Mouse (Mus musculus): ENCODE results near the gene Ston2. TPM values are rescaled to one million over a fixed set of nuclear protein-coding genes. Genes with fewer than 3 reads are reported as not detected.

Ston2 gene
- total RNA-seq, 2 experiments from 2014 or later = 33.4 to 34.7 TPM

GRCm38 (mm10) chr12:91645361-91646123 is 142.6 kb downstream of the Ston2 start:
- no peak overlapping the region for H3K27ac ChIP-seq
- DNase-seq (ENCODE audit: low spot score in 2 of 2) = no peak
- TF ChIP-seq CTCF (conservative IDR thresholded peaks at IDR 0.05) = no peak
- no peak overlapping the region for H3K4me3 ChIP-seq

- TF ChIP-seq CTCF (conservative IDR thresholded peaks at IDR 0.05) = no peak
- H3K27ac ChIP-seq = no peak overlapping the region
- no peak overlapping the region for H3K4me3 ChIP-seq
- DNase-seq (ENCODE audit: low spot score in 2 of 2) = no peak
Observed at GRCm38 (mm10) chr12:91643221-91643620, 145.0 kb downstream of the Ston2 start.

- H3K4me3 ChIP-seq = no peak overlapping the region
- H3K27ac ChIP-seq = peak overlapping the region; percentile 51; the same call in 1 of the 2 replicates
- DNase-seq (ENCODE audit: low spot score in 2 of 2) = no peak
- no peak for TF ChIP-seq CTCF (conservative IDR thresholded peaks at IDR 0.05)
Observed at GRCm38 (mm10) chr12:91642426-91643093, 145.6 kb downstream of the Ston2 start.

GRCm38 (mm10) chr12:91641631-91642141 is 146.5 kb downstream of the Ston2 start:
- no peak for TF ChIP-seq CTCF (conservative IDR thresholded peaks at IDR 0.05)
- peak overlapping the region; percentile 51; the same call in 1 of the 2 replicates for H3K27ac ChIP-seq
- H3K4me3 ChIP-seq = peak overlapping the region; percentile 21; the same call in 1 of the 2 replicates
- peak in 1 of 2 experiments; percentile 21 for DNase-seq (ENCODE audit: low spot score in 2 of 2)

GRCm38 (mm10) chr12:91641133-91641532 is 147.1 kb downstream of the Ston2 start:
- peak overlapping the region; percentile 21; the same call in 1 of the 2 replicates for H3K4me3 ChIP-seq
- no peak overlapping the region for H3K27ac ChIP-seq
- no peak for TF ChIP-seq CTCF (conservative IDR thresholded peaks at IDR 0.05)
- DNase-seq (ENCODE audit: low spot score in 2 of 2) = no peak

GRCm38 (mm10) chr12:91640712-91641111 is 147.5 kb downstream of the Ston2 start:
- DNase-seq (ENCODE audit: low spot score in 2 of 2) = peak; percentile 68 to 77
- Histone ChIP-seq H3K4me3 (no peak overlapping the region), H3K27ac (no peak overlapping the region)
- TF ChIP-seq CTCF (conservative IDR thresholded peaks at IDR 0.05) = peak; percentile 89

- no peak for DNase-seq (ENCODE audit: low spot score in 2 of 2)
- no peak overlapping the region for H3K4me3 ChIP-seq
- H3K27ac ChIP-seq = peak overlapping the region; percentile 68
- no peak for TF ChIP-seq CTCF (conservative IDR thresholded peaks at IDR 0.05)
Observed at GRCm38 (mm10) chr12:91638351-91638750, 149.8 kb downstream of the Ston2 start.

- no peak for DNase-seq (ENCODE audit: low spot score in 2 of 2)
- TF ChIP-seq CTCF (conservative IDR thresholded peaks at IDR 0.05) = no peak
- H3K4me3 ChIP-seq = no peak overlapping the region
- H3K27ac ChIP-seq = no peak overlapping the region
Observed at GRCm38 (mm10) chr12:91637136-91637909, 150.9 kb downstream of the Ston2 start.

GRCm38 (mm10) chr12:91626482-91626881 is 161.7 kb downstream of the Ston2 start:
- TF ChIP-seq CTCF (conservative IDR thresholded peaks at IDR 0.05) = no peak

GRCm38 (mm10) chr12:91625013-91625412 is 163.2 kb downstream of the Ston2 start:
- peak; percentile 88 for TF ChIP-seq CTCF (conservative IDR thresholded peaks at IDR 0.05)
- DNase-seq (ENCODE audit: low spot score in 2 of 2) = peak in 1 of 2 experiments; percentile 57
- Histone ChIP-seq H3K27ac (no peak overlapping the region), H3K4me3 (no peak overlapping the region)

More at GRCm38 (mm10) chr12:91626482-91626881, 161.7 kb downstream of the Ston2 start:
- H3K4me3 ChIP-seq = no peak overlapping the region
- DNase-seq (ENCODE audit: low spot score in 2 of 2) = no peak
- H3K27ac ChIP-seq = no peak overlapping the region

GRCm38 (mm10) chr12:91609425-91609824 is 178.8 kb downstream of the Ston2 start:
- no peak for DNase-seq (ENCODE audit: low spot score in 2 of 2)
- no peak overlapping the region for H3K27ac ChIP-seq
- no peak for TF ChIP-seq CTCF (conservative IDR thresholded peaks at IDR 0.05)
- no peak overlapping the region for H3K4me3 ChIP-seq

- no peak for TF ChIP-seq CTCF (conservative IDR thresholded peaks at IDR 0.05)
- Histone ChIP-seq H3K27ac (no peak overlapping the region), H3K4me3 (no peak overlapping the region)
- DNase-seq (ENCODE audit: low spot score in 2 of 2) = no peak
Observed at GRCm38 (mm10) chr12:91607678-91608077, 180.5 kb downstream of the Ston2 start.

- DNase-seq (ENCODE audit: low spot score in 2 of 2) = no peak
- no peak overlapping the region for H3K4me3 ChIP-seq
- TF ChIP-seq CTCF (conservative IDR thresholded peaks at IDR 0.05) = no peak
- no peak overlapping the region for H3K27ac ChIP-seq
Observed at GRCm38 (mm10) chr12:91606651-91607050, 181.5 kb downstream of the Ston2 start.
